Mouse (Mus musculus): ENCODE measurements at regions not wholly inside any gene's neighbourhood (a gene's known extent, or its start where the extent isn't known, plus 50 kb on each side); places are given as distances from the start of the nearest gene placed in this dataset.

DNA sequence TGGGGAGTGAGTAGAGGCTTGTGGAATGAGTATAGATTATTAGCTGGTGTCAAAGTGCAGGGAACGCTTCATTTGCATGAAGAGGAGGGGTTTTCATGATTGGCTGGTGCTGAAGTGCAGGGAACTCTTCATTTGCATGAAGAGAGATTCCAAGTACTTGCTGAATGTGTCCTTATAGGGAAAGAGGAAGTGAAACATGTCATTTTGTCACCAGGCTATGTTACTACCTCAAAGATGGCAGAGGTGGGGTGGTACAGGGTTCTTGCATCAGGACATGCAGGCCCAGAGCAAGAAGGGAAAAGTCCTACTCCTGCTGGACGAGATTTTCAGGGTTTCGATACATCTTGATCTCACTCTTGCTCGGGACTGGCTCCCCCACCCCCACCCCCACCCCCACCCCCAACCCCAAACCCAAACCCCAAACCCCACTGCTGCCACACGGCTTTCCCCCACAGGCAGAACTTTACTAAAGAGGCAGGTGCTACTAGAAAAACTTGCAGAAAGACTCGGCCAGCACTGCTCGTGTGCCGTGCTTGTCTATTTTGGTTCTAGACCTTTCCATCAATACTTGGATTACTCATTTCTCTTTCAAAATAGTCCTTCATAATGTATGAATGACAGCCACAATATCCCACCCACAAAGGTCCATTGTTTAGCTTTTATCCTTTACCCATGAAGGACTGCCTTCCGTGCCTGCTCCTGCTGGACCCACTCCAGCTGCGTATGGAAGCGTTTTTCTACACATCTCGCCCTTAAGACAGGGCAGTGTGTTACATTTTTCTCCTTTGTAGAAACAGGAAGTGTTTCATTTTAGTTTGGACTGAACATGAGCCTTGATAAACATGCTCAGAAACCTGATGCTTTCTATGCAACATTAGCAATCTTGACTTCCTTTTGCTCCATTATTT is 223.0 kb upstream of the N6amt1 start:
- TF ChIP-seq CTCF (IDR thresholded peaks at IDR 0.05) = no peak
- TF ChIP-seq POLR2A (IDR thresholded peaks at IDR 0.05; ENCODE audit: insufficient read depth, low read depth, low read length) = no peak
- TF ChIP-seq EP300 (IDR thresholded peaks at IDR 0.05; ENCODE audit: insufficient read depth, low read depth, low read length) = no peak

Data from heart, adult 2 months (tissue).